ENCODE assay signal across 12 mouse cellular contexts in the genomic region with DNA sequence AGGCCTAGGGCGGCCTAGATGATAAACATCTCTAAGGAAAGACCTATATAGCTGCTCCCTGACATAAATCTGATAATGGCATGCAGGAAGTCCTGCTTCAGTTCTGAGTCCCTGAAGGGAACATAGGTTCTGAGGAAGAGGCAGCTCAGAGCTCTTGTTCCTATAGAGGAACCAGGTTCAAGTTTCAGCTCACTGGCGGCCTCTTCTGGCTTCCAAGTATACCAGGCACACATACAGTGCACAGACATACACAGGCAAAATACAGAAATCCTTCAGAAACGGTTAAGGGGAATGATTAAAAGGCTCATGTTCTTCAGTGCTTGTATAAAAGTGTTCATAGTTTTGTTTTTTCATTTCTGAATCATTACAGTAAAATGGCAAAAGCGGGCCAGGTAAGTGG. TPM values are rescaled to one million over a fixed set of nuclear protein-coding genes. Genes with fewer than 3 reads are reported as not detected.
DNase-seq lines count a peak whose midpoint lies in the region; ATAC-seq and TF ChIP-seq lines count a peak whose summit lies in the region.
"Had no signal": no experiment of that assay in that cellular context is flagged by ENCODE, and none has a peak within 500 bp of the region (broad histone marks: within the 10 kb centered on the region; RNA-seq: fewer than 3 reads in every experiment).

No protein-coding gene starts in this region.

- TF ChIP-seq CTCF in gastrocnemius, adult 2 months (IDR thresholded peaks at IDR 0.05), result peak; percentile 12; the same call in 1 of the 2 replicates
- no peak for TF ChIP-seq CTCF in lung, adult 2 months (IDR thresholded peaks at IDR 0.05; ENCODE audit: insufficient read depth, low read length)
- TF ChIP-seq CTCF in brain, embryonic 14.5 days (IDR thresholded peaks at IDR 0.05; ENCODE audit: borderline replicate concordance, extremely low read depth, insufficient read depth, insufficient read length), result peak; percentile 3; the same call in 1 of the 2 replicates
- peak; percentile 45 for TF ChIP-seq CTCF in stomach, postnatal 0 days (IDR thresholded peaks at IDR 0.05; ENCODE audit: low read depth)

- no peaks in the 10 kb centered on the region for H3K9me3 ChIP-seq in stomach, postnatal 0 days (ENCODE audit: control insufficient read depth, low read length)
- H3K9me3 ChIP-seq: neural tube, embryonic 15.5 days had no signal

- no peak for ATAC-seq in stomach, postnatal 0 days (ENCODE audit: low FRiP score, low TSS enrichment)

- intact Hi-C loops in gastrocnemius, adult 2 months (cut with DNase I), result loop anchor here (5.0 to 10.0 kb wide), 3 partner anchors 124 to 357 kb away; a partner anchor contains a TSS

- no peaks in the 10 kb centered on the region for H3K36me3 ChIP-seq in stomach, postnatal 0 days (ENCODE audit: control insufficient read depth, insufficient read depth, low read length)

- no peak overlapping the region for H3K27ac ChIP-seq in gastrocnemius, adult 2 months
- no peak overlapping the region for H3K27ac ChIP-seq in stomach, postnatal 0 days (replicated peaks)
- H3K27ac ChIP-seq: macrophage; neural tube, embryonic 15.5 days had no signal

- TF ChIP-seq EP300 in stomach, postnatal 0 days (optimal IDR thresholded peaks at IDR 0.05), result no peak

- H3K4me2 ChIP-seq in stomach, postnatal 0 days (replicated peaks; ENCODE audit: low read depth), result no peak overlapping the region
- H3K4me2 ChIP-seq: neural tube, embryonic 15.5 days had no signal

- H3K4me1 ChIP-seq in lung, adult 2 months (ENCODE audit: control insufficient read depth, insufficient read depth, low read length), result no peaks in the 10 kb centered on the region
- H3K4me1 ChIP-seq in stomach, postnatal 0 days (replicated peaks; ENCODE audit: control insufficient read depth, insufficient read depth), result no peaks in the 10 kb centered on the region

- H3K9ac ChIP-seq in stomach, postnatal 0 days (ENCODE audit: low read length), result no peak overlapping the region
- H3K9ac ChIP-seq: neural tube, embryonic 15.5 days had no signal

- no peak for DNase-seq in gastrocnemius, adult 2 months
- no peak for DNase-seq in gastrocnemius, postnatal 25 days
- peak; percentile 14 for DNase-seq in lung, postnatal 36 days
- no peak for DNase-seq in lung, adult 2 months
- DNase-seq in brain, embryonic 14.5 days (ENCODE audit: low read depth), result peak; percentile 3
- no peak for DNase-seq in stomach, postnatal 0 days (ENCODE audit: low spot score)
- DNase-seq in adrenal gland, postnatal 4 days (ENCODE audit: low spot score in 2 of 2), result no peak
- no peak for DNase-seq in cerebellum, adult 8-10 months
- DNase-seq: layer of hippocampus, postnatal 36 days had no signal

- H3K27me3 ChIP-seq in stomach, postnatal 0 days (ENCODE audit: control insufficient read depth, insufficient read depth, low read length), result no peaks in the 10 kb centered on the region
- H3K27me3 ChIP-seq: neural tube, embryonic 15.5 days had no signal

- H3K4me3 ChIP-seq in gastrocnemius, adult 2 months, result no peak overlapping the region
- no peak overlapping the region for H3K4me3 ChIP-seq in lung, adult 2 months (replicated peaks; ENCODE audit: extremely low read depth, low read depth, low read length)
- no peak overlapping the region for H3K4me3 ChIP-seq in stomach, postnatal 0 days (ENCODE audit: low read depth, low read length)
- H3K4me3 ChIP-seq: neural tube, embryonic 15.5 days had no signal

- WGBS in lung, adult 2 months, result 91% methylated on average over 4 of the region's 4 CpGs
- WGBS in stomach, postnatal 0 days, result 91% methylated on average over 4 of the region's 4 CpGs

- TF ChIP-seq POLR2A in lung, adult 2 months (IDR thresholded peaks at IDR 0.05; ENCODE audit: borderline replicate concordance, extremely low read depth, low read depth, low read length), result no peak
- no peak for TF ChIP-seq POLR2A in brain, embryonic 14.5 days (IDR thresholded peaks at IDR 0.05; ENCODE audit: borderline replicate concordance, extremely low read depth, insufficient read depth, insufficient read length, poor library complexity, severe bottlenecking)

RNA-seq across cellular contexts. Expression of a gene that starts 17.6 kb away (rescaled TPM):
- 1 to 10 TPM; 6.9 to 8.1 TPM for total RNA-seq in gastrocnemius, adult 2 months (2021)
- 1 to 10 TPM; 4.8 to 6.6 TPM for total RNA-seq in gastrocnemius, postnatal 25 days (2021)
- 9.3 and 15.3 TPM in 2 replicates for polyA plus RNA-seq in lung, adult 2 months (2012; rRNA removed)
- 21.2 and 24.6 TPM in 2 replicates for polyA plus RNA-seq in brain, embryonic 14.5 days (2012; rRNA removed)
- polyA plus RNA-seq in stomach, postnatal 0 days (2015; fragmentation: Nextera tagmentation; extraction: Ambion mirVana), result 8.9 and 10.1 TPM in 2 replicates
- 10 to 100 TPM; 36.8 to 38.6 TPM for total RNA-seq in adrenal gland, postnatal 4 days (2021)

RNA-seq across cellular contexts. Expression of a gene that starts 25.9 kb away (rescaled TPM):
- total RNA-seq in gastrocnemius, adult 2 months (2021), result not detected
- not detected for total RNA-seq in gastrocnemius, postnatal 25 days (2021)
- polyA plus RNA-seq in lung, adult 2 months (2012; rRNA removed), result not detected in 2 replicates
- polyA plus RNA-seq in brain, embryonic 14.5 days (2012; rRNA removed), result 1.2 and 1.3 TPM in 2 replicates
- polyA plus RNA-seq in stomach, postnatal 0 days (2015; fragmentation: Nextera tagmentation; extraction: Ambion mirVana), result 0.04 and 0.08 TPM in 2 replicates
- 1 to 10 TPM in 1 of 2 experiments, under 1 TPM in 1; 0.79 to 1.2 TPM for total RNA-seq in adrenal gland, postnatal 4 days (2021)
- total RNA-seq: granulocyte monocyte progenitor cell, adult 5-6 weeks had no signal

Comparison
In these comparisons a context has a peak if more than half of its experiments do, and no peak if none do; other contexts are left out.
1. DNase-seq: peak in lung, postnatal 36 days (single experiment) and brain, embryonic 14.5 days (single experiment); none in gastrocnemius, adult 2 months (single experiment), gastrocnemius, postnatal 25 days (single experiment), lung, adult 2 months (single experiment), stomach, postnatal 0 days (single experiment), adrenal gland, postnatal 4 days (0 of 2) and cerebellum, adult 8-10 months (single experiment).
2. RNA of a gene that starts 17.6 kb away (total RNA-seq): 36.8 to 38.6 TPM in adrenal gland, postnatal 4 days; 6.9 to 8.1 TPM in gastrocnemius, adult 2 months and 4.8 to 6.6 TPM in gastrocnemius, postnatal 25 days; every median in the first group is over 4 times any median in the second.